Mouse (Mus musculus) gastrocnemius, adult 8-10 months (tissue): ENCODE data around the gene Pcyt2. TPM values are rescaled to one million over a fixed set of nuclear protein-coding genes. Genes with fewer than 3 reads are reported as not detected.

ENCODE experiments used
- DNase-seq, 2 experiments: peaks; one replicate each; pipeline ENCODE4 v3.0.0; 2022; ENCODE audit warnings: low spot score in 2 of 2
- total RNA-seq, 4 experiments: library from RNA; stranded (reverse); gene quantifications; 2 replicates each; pipeline ENCODE4 v1.2.4; 2022

Pcyt2 gene
- total RNA-seq: 10 to 100 TPM; 20.0 to 26.8 (median 26.0) TPM

DNA sequence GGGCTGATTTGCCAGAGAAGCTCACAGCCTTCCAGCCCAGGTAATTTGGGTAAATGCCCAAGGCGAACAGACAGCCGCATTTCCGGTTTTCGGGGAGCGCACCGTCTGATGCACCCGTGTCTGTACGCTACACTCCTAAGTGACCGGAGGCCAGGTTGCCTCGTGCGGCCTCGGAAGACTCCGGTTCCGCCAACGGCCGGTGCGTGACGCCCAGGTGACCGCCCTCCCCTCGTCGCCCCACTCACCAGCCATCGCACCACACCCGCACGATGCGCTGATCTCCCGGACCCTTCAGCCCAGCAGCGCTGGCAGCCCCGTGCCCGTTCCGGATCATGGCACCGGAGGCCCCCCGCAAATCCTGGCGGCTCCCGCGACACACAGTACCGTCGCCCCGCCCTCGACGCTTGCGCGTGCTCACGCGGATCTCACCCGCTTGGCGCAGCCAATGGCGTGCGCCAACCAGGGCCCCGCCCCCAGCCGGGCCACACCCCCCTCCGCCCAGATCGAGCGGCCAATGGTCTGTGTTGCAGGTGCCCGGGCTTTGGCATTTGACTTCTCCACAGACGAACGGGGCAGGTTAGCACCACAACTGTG is at the start of gene Pcyt2:
Gene Pcyt2, minus strand, starts transcription at position 418 of the 594 bp plus-strand sequence.
- peak; percentile 89 to 93 for DNase-seq

DNA sequence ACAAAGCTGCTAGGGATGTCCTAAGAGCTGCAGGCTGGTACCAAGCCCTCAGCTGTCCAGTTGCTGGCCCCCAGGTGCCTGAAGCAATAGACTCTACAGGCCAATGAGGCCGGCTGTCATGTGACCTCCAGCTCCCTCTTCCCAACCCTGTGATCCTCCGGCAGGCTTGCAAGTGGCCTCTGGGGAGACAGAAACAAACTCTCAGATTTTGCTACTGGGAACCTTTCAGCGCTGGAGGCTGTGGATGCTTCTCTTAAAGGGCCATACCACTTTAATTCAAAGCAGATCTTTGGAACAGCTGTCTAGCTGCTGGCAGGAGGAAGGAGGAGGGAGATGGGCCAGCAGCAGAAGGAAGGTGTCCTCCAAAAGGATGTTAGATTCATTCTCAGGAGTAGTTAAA is 48.9 kb upstream of the Pcyt2 start:
- no peak for DNase-seq

DNA sequence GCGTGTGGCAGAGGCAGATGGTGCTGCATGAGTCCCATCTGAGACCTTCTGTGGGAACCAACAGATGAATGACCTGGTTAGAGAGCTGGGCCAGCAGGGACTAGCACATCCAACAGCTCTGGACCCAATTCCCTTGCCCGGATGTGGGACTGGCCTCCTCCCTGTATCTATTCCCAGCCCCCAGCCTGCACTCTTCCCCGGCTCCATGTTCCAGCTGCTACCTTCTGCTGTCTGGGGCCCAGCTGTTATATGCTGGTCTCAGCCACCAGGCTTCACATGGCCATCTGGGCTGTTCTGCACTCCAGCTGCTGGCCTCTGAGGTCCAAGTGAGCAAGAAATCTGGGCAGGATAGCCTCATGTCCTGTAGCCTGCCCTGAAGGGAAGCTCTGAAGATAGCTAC is 47.7 kb upstream of the Pcyt2 start:
- no peak for DNase-seq

GRCm38 (mm10) chr11:120663714-120664113 is 46.0 kb upstream of the Pcyt2 start:
- DNase-seq: no peak

- no peak for DNase-seq
These were observed 45.0 kb upstream of the Pcyt2 start for GRCm38 (mm10) chr11:120662759-120663158.

DNA sequence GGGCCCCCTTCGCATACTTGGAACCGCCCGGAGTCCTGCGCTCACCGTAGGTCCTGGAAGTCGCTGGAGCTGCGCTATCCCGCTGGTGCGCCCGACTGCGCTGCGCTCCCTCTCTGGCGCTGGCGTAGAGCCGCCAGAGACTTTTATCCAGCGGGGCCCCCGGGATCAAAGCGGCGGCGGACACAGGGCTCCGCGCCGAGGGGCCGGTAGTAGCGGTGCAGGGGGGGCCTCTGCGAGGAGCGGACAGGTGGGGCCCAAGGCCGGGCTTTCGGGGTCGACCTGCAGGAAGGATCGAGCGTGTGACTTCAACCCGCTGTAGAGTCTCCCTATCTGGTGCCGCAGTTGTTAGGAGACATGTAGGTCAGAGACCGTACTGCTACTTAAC is 43.3 kb upstream of the Pcyt2 start, which contains the start of gene Notum:
Gene Notum, minus strand, starts transcription at position 100 of the 385 bp plus-strand sequence.
- DNase-seq: no peak

GRCm38 (mm10) chr11:120660301-120661075 is 42.8 kb upstream of the Pcyt2 start:
- no peak for DNase-seq

DNA sequence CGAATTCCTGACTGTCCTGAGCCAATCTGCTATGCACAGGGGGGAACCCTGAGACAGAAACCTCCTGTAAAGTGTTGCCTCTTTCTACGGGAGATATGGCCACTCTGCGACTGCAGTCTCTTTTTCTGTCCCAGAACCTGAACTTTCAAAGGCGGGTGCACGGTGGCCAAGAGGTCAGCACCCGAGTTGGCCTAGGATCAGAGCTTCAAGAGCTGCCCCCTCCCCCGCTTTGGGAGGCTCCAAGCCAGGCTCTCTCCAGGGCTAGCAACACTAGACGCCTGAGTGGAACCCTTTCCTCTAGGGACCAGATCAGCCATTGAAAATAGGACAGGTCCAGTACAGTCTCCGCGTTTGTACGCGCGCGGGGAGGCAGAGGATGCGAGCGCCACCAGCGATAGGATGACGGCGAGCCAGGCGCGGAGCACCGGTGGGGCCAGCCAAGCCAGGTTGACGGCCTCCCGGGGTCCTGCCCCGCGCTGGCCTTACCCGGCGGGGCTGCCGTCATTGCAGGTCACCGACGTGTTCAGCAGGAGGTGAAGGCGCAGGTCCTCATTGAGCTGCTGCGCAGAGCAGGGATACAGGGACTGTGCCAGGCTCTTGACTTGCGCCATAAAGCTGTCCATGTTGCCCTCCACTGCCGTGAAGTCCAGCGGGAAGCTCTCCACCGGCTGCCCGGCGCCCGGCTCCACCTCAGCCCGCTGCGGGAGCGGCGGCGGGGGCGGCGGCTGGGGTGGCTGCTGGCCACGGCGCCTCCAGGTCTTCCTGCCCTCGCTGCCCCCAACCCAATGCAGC is 42.0 kb upstream of the Pcyt2 start:
- no peak for DNase-seq

GRCm38 (mm10) chr11:120658876-120659410 is 41.2 kb upstream of the Pcyt2 start:
- peak; percentile 65 to 67 for DNase-seq

DNA sequence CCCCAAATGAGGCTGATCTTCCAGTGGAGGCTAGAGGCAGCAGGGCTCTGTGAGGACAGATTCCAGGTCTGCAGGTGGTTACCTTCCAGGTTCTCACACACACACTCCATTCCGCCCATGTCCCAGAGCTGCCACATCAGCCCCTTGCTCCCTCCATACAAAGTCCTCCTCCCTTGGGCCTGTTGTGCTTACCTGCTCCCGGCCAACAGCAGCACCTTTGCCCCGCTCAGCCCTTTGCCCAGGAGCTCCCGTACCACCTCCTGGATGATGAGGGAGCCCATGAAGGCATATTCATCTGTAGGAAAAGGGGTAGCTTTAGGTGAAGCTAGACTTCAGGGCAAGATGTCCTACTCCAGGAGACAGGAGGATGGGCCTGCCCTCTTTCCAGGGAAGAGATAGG is 39.6 kb upstream of the Pcyt2 start:
- no peak for DNase-seq

- DNase-seq: no peak
These were observed 37.0 kb upstream of the Pcyt2 start for GRCm38 (mm10) chr11:120654741-120655140.

DNA sequence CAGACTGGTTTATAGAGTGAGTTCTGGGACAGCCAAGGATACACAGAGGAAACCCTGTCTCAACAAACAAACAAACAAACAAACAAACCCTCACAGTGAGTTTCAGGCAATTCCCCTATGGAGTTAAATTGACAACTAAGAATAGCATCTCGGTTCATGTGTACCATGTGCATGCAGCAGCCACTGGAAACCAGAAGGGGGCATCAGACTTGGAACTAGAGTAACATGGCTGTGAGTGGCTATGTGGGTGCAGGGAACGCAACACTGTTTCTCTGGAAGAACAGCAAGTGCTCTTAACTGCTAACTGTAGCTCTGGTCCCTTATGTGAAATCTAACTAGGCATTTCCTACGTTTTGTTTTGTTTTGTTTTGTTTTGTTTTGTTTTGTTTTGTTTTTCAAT is 34.1 kb upstream of the Pcyt2 start:
- no peak for DNase-seq

GRCm38 (mm10) chr11:120648001-120648476 is 30.3 kb upstream of the Pcyt2 start, which contains the start of gene Myadml2:
TSS of gene Myadml2 (minus strand) at chr11:120648158.
- peak; percentile 50 to 65 for DNase-seq

- DNase-seq: no peak
These were observed 29.5 kb upstream of the Pcyt2 start for GRCm38 (mm10) chr11:120647047-120647830.

DNA sequence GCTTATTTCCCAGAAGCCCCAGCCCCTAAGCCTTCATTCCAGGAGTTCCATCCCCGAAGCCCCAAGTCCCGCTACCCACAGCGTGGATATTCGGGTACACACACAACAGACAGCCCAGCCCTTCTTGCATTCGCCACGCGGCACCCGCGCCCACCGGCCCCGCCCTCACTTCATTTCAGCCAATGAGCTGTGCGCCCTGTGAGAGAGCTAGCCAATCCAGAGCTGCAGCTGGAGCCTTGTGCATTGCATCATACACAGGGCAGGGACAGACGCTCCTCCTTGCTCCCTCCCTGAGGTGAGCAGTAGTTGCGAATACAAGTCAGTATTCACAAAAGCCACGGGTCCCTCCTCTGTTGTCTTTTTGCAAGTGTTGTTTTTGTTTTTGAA is 25.9 kb upstream of the Pcyt2 start, which contains the start of gene Pycr1:
Gene Pycr1, minus strand, starts transcription at position 169 of the 387 bp plus-strand sequence.
- DNase-seq: peak; percentile 91

- no peak for DNase-seq
These were observed 25.3 kb upstream of the Pcyt2 start for GRCm38 (mm10) chr11:120642939-120643600.

GRCm38 (mm10) chr11:120641869-120642268 is 24.1 kb upstream of the Pcyt2 start:
- DNase-seq: no peak

DNA sequence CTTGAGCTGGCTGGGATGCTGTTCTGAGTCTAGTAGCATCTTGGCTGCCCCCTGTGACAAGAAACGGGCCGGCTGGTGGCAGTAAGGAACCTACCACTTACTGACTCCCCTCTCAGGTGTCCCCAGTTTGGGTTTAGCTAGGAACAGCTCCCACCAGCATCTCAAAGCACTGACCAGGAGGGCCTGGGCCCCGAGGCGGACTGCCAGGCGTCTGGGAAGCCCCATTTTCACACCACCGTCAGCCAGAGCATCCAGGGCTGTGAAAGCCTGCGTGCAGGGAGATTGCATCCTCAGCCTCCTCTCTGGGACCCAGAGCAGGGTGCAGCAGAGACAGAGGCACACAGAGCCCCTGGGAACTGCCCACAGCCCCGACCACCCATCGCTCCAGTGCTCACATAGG is 23.5 kb upstream of the Pcyt2 start:
- no peak for DNase-seq

- DNase-seq: no peak
These were observed 17.1 kb upstream of the Pcyt2 start for GRCm38 (mm10) chr11:120634810-120635209.
